Mouse (Mus musculus) stomach, embryonic 14.5 days (tissue): ENCODE measurements around the gene Tmem178. TPM values are rescaled to one million over a fixed set of nuclear protein-coding genes. Genes with fewer than 3 reads are reported as not detected.
A peak's percentile ranks its signal among the peaks of the same experiment; 100 is the strongest.

Experiments used
- ATAC-seq: fragments of 200-750 bp; cut with Nextera tagmentation; 2 replicates; pipeline ENCODE4 v1.8.0; 2017; ENCODE audit warnings: low read depth, moderate TSS enrichment; ENCODE audit not compliant: insufficient number of reproducible peaks, insufficient read depth, low FRiP score
- H3K27ac ChIP-seq: fragments of 300-500 bp; sonication (generic); 2 replicates; pipeline ENCODE4 v1.5.1; 2014; ENCODE audit warnings: mild to moderate bottlenecking, low read length, moderate library complexity, mixed read lengths
- H3K27me3 ChIP-seq: fragments of 300-500 bp; sonication (generic); 2 replicates; pipeline ENCODE4 v1.6.1; 2014; ENCODE audit warnings: low read length, control low read depth, mixed read lengths; ENCODE audit not compliant: control insufficient read depth, insufficient read depth
- H3K36me3 ChIP-seq: fragments of 300-500 bp; sonication (generic); 2 replicates; pipeline ENCODE4 v1.6.1; 2014; ENCODE audit warnings: mild to moderate bottlenecking, control low read depth, low read length, moderate library complexity, mixed read lengths; ENCODE audit not compliant: control insufficient read depth, insufficient read depth
- H3K4me1 ChIP-seq: fragments of 300-500 bp; sonication (generic); 2 replicates; pipeline ENCODE4 v1.6.1; 2014; ENCODE audit warnings: low read length, control low read depth, mixed read lengths; ENCODE audit not compliant: control insufficient read depth, insufficient read depth
- H3K4me2 ChIP-seq: fragments of 300-500 bp; sonication (generic); replicated peaks from 2 replicates; pipeline ENCODE4 v1.6.1; 2014; ENCODE audit warnings: low read depth, low read length, control low read depth
- H3K4me3 ChIP-seq: fragments of 300-500 bp; sonication (generic); 2 replicates; pipeline ENCODE4 v1.5.1; 2014; ENCODE audit warnings: low read depth, low read length, control low read depth
- H3K9ac ChIP-seq: fragments of 300-500 bp; sonication (generic); replicated peaks from 2 replicates; pipeline ENCODE4 v1.6.1; 2014; ENCODE audit warnings: low read depth, mild to moderate bottlenecking, control low read depth, low read length, moderate library complexity, mixed read lengths
- H3K9me3 ChIP-seq: fragments of 300-500 bp; sonication (generic); 2 replicates; pipeline ENCODE4 v1.6.1; 2016; ENCODE audit warnings: low read depth, low read length, control low read depth; ENCODE audit not compliant: control insufficient read depth
- WGBS: fragments of 180-500 bp; shearing (Covaris S2); extraction: QIAGEN DNeasy Blood & Tissue Kit; methylation state at CpG from one replicate; pipeline ENCODE4 v1.1.7; 2014; 5-methylcytosine and 5-hydroxymethylcytosine counted together
- polyA plus RNA-seq: library from polyadenylated mRNA; unstranded; fragments of >200 nt; fragmentation: Nextera tagmentation; extraction: Ambion mirVana; gene quantifications from 2 replicates; pipeline ENCODE4 v1.2.1, GENCODE M21; 2014

Gene Tmem178
- polyA plus RNA-seq, 1 experiment from 2014 or later = 5.6 TPM

DNA sequence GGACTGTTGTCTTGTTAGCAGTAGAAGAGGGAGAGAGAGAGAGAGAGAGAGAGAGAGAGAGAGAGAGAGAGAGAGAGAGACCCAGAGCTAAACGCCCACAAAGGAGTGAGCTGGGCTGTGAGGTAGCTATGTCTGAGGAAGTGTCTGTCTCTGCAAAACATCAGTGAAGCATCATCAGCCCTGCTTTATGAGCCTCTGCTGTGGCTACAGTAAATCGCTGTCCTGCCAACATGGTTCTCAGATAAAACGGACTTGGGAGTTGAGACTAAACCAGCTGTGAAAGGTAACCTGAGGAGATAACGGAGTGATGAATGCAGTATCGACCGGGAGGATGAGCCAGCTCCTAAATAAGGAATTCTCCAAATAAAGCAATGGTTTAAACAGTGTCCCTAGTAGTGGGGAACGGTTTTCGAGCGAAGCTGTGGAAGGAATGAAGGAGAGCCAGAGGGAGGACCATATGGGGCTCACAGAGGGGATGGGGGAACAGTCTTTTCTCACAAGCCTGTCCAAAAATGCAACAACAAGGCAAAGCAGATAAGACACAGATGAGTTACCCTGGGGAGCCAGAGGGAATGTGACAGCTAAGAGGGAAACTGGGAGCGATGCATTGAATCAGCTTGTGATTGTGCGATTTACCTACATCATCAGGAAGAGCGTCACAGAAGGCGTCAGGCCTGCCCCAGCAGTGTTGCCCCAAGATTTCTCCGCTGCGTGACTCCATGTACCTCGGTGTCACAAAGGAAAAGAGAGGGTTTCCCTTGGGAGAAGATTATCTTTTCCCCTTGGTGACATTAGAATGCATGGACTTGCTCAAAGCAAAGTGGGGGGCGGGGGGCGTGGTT, 66.6 kb downstream of the Tmem178 start:
- Histone ChIP-seq H3K9me3 (no peaks in the 10 kb centered on the region), H3K4me1 (peaks cover 8% of the 10 kb centered on the region), H3K4me3 (no peak overlapping the region), H3K27ac (no peak overlapping the region), H3K9ac (no peak overlapping the region), H3K4me2 (no peak overlapping the region), H3K36me3 (no peaks in the 10 kb centered on the region), H3K27me3 (no peaks in the 10 kb centered on the region)
- WGBS = 59% methylated on average over 18 of the region's 18 CpGs
- peak; percentile 29; the same call in 1 of the 2 replicates for ATAC-seq

DNA sequence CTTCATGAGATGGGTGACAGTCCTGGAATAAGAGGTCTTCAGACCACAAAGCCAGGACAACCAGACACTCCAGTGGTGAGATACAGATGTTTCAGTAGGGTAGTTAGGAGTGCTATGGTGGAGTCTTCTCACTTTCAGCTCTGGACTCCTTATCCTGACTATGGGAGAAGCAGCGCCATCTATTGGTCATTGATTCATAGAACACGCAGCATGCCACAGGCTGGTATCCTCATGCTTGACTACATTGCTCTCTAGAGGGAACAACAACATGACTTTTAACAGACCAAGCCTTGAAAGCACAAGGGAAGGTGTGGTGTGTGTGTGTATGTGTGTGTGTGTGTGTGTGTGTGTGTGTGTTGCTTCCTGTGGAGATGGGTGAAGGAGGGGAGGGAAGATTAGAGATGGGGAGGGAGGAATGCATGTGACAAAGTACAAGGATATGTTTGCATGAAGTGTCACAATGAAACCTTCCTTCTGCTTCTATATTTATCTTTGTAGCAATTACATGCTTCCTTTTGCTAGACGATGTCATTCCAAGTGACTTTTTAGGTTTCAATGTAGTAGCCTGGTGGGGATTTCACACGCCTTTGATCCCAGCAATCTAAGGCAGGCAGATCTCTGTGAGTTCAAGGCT, 71.5 kb downstream of the Tmem178 start:
- Histone ChIP-seq H3K27ac (no peak overlapping the region), H3K27me3 (no peaks in the 10 kb centered on the region), H3K36me3 (no peaks in the 10 kb centered on the region), H3K9me3 (no peaks in the 10 kb centered on the region), H3K4me1 (peaks cover 8% of the 10 kb centered on the region), H3K9ac (no peak overlapping the region), H3K4me3 (no peak overlapping the region), H3K4me2 (no peak overlapping the region)
- 31% methylated on average over 4 of the region's 4 CpGs for WGBS
- ATAC-seq = peak; percentile 59; the same call in 1 of the 2 replicates

GRCm38 (mm10) chr17:81017132-81017531, 72.7 kb downstream of the Tmem178 start:
- Histone ChIP-seq H3K4me3 (no peak overlapping the region), H3K27me3 (no peaks in the 10 kb centered on the region), H3K9ac (no peak overlapping the region), H3K4me2 (no peak overlapping the region), H3K9me3 (no peaks in the 10 kb centered on the region), H3K36me3 (no peaks in the 10 kb centered on the region), H3K27ac (no peak overlapping the region), H3K4me1 (no peaks in the 10 kb centered on the region)
- ATAC-seq = no peak
- WGBS = 80% methylated on average over 1 of the region's 1 CpGs

DNA sequence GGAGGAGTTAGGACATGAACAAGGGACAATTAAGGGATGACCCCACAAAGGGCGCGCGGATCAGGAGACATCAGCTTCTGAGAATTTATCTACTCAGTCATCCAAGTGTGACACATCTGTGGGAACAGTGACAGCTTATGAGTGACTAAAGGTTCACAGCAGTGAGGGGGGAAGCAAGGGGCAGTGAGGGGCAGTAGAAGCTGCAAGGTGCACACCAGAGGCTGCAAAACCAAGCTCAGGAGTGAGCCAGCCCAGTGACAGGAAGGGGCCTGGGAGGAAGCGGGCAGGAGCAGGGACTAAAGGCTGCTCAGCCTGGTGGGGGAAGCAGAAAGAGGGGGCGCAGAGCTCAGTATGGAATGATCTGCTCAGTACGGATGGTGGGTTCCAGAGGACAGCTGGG, 82.9 kb downstream of the Tmem178 start:
- Histone ChIP-seq H3K9ac (no peak overlapping the region), H3K4me2 (no peak overlapping the region), H3K27me3 (no peaks in the 10 kb centered on the region), H3K36me3 (peaks cover 27% of the 10 kb centered on the region), H3K4me3 (no peak overlapping the region), H3K4me1 (no peaks in the 10 kb centered on the region), H3K27ac (no peak overlapping the region), H3K9me3 (no peaks in the 10 kb centered on the region)
- no peak for ATAC-seq
- 95% methylated on average over 6 of the region's 6 CpGs for WGBS

- no peaks in the 10 kb centered on the region for H3K4me1 ChIP-seq
- H3K9me3 ChIP-seq = no peaks in the 10 kb centered on the region
- peaks cover 28% of the 10 kb centered on the region for H3K36me3 ChIP-seq
- ATAC-seq = no peak
- no peak overlapping the region for H3K4me3 ChIP-seq
- WGBS = 87% methylated on average over 3 of the region's 3 CpGs
- no peak overlapping the region for H3K9ac ChIP-seq
- no peak overlapping the region for H3K4me2 ChIP-seq
- H3K27ac ChIP-seq = no peak overlapping the region
- no peaks in the 10 kb centered on the region for H3K27me3 ChIP-seq
Observed at GRCm38 (mm10) chr17:81031830-81032442, 87.5 kb downstream of the Tmem178 start.

GRCm38 (mm10) chr17:81032957-81033356, 88.5 kb downstream of the Tmem178 start:
- Histone ChIP-seq H3K4me2 (no peak overlapping the region), H3K36me3 (peaks cover 32% of the 10 kb centered on the region), H3K9me3 (no peaks in the 10 kb centered on the region), H3K4me1 (no peaks in the 10 kb centered on the region), H3K27me3 (no peaks in the 10 kb centered on the region), H3K27ac (no peak overlapping the region), H3K4me3 (no peak overlapping the region), H3K9ac (no peak overlapping the region)
- no peak for ATAC-seq
- 63% methylated on average over 2 of the region's 2 CpGs for WGBS

GRCm38 (mm10) chr17:81035354-81035753, 90.9 kb downstream of the Tmem178 start:
- H3K36me3 ChIP-seq = peaks cover 29% of the 10 kb centered on the region
- 67% methylated on average over 5 of the region's 5 CpGs for WGBS
- H3K4me2 ChIP-seq = no peak overlapping the region
- no peaks in the 10 kb centered on the region for H3K9me3 ChIP-seq
- no peaks in the 10 kb centered on the region for H3K4me1 ChIP-seq
- H3K4me3 ChIP-seq = no peak overlapping the region
- no peak overlapping the region for H3K27ac ChIP-seq
- H3K27me3 ChIP-seq = no peaks in the 10 kb centered on the region
- no peak for ATAC-seq
- H3K9ac ChIP-seq = no peak overlapping the region

GRCm38 (mm10) chr17:81038707-81039408, 94.4 kb downstream of the Tmem178 start:
- ATAC-seq = peak; percentile 33; the same call in 1 of the 2 replicates
- no peak overlapping the region for H3K4me3 ChIP-seq
- no peaks in the 10 kb centered on the region for H3K27me3 ChIP-seq
- no peaks in the 10 kb centered on the region for H3K9me3 ChIP-seq
- 86% methylated on average over 2 of the region's 2 CpGs for WGBS
- H3K4me1 ChIP-seq = no peaks in the 10 kb centered on the region
- H3K4me2 ChIP-seq = no peak overlapping the region
- peaks cover 22% of the 10 kb centered on the region; the same call in 1 of the 2 replicates for H3K36me3 ChIP-seq
- H3K9ac ChIP-seq = no peak overlapping the region
- H3K27ac ChIP-seq = no peak overlapping the region
